Mouse (Mus musculus): Measurements from ENCODE around the gene Prelp. TPM values are rescaled to one million over a fixed set of nuclear protein-coding genes. Genes with fewer than 3 reads are reported as not detected.

Prelp gene
- polyA plus RNA-seq, 1 experiment from 2014 or later = 8.7 TPM

- WGBS = 12% methylated on average over 18 of the region's 18 CpGs
- no peak overlapping the region for H3K4me3 ChIP-seq (replicated peaks; ENCODE audit: low read depth, low read length)
- H3K36me3 ChIP-seq (ENCODE audit: control insufficient read depth, insufficient read depth, low read length) = no peaks in the 10 kb centered on the region
- peak; percentile 78 for DNase-seq
- H3K9ac ChIP-seq (replicated peaks; ENCODE audit: low read length) = no peak overlapping the region
- no peaks in the 10 kb centered on the region for H3K9me3 ChIP-seq (ENCODE audit: control insufficient read depth, low read length)
- peak overlapping the region; percentile 23 for H3K4me2 ChIP-seq (ENCODE audit: low read length)
- H3K4me1 ChIP-seq (ENCODE audit: control insufficient read depth, insufficient read depth, low read length) = 0 out of 2 replicates have a peak, but pooled peaks cover 2% of the 10 kb centered on the region
- ATAC-seq (ENCODE audit: low FRiP score, low TSS enrichment) = 0 out of 2 replicates have a peak, but pooled peaks have one; percentile 31
- H3K27me3 ChIP-seq (ENCODE audit: control insufficient read depth, insufficient read depth, low read length) = no peaks in the 10 kb centered on the region
- H3K27ac ChIP-seq (replicated peaks; ENCODE audit: low read depth, low read length) = no peak overlapping the region
Observed at GRCm38 (mm10) chr1:133961281-133962134, 40.3 kb upstream of the Prelp start.

DNA sequence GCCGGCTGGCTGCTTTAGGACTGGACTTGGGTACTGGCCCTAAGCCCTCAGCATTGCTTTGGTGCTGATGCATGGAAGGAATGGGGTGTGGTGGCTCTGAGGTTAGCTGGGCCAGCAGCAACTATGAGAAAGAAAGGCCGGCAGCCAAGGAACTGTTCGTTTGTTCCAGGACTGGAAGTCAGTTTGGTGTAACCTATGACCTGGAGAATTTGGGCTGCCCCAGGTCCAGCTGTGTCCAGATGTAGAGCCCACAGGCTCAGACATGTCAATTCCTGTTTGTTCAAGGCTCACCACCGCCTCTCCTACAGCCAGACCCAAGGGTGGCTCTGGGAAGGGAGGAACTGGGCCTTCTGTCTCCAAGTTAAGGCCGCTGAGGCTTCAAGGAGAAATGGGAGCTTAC is 38.3 kb upstream of the Prelp start:
- H3K9me3 ChIP-seq (ENCODE audit: control insufficient read depth, low read length) = no peaks in the 10 kb centered on the region
- H3K27ac ChIP-seq (replicated peaks; ENCODE audit: low read depth, low read length) = no peak overlapping the region
- no peak overlapping the region for H3K9ac ChIP-seq (replicated peaks; ENCODE audit: low read length)
- H3K27me3 ChIP-seq (ENCODE audit: control insufficient read depth, insufficient read depth, low read length) = no peaks in the 10 kb centered on the region
- no peak for DNase-seq
- H3K36me3 ChIP-seq (ENCODE audit: control insufficient read depth, insufficient read depth, low read length) = no peaks in the 10 kb centered on the region
- H3K4me2 ChIP-seq (ENCODE audit: low read length) = no peak overlapping the region
- H3K4me1 ChIP-seq (ENCODE audit: control insufficient read depth, insufficient read depth, low read length) = 0 out of 2 replicates have a peak, but pooled peaks cover 2% of the 10 kb centered on the region
- ATAC-seq (ENCODE audit: low FRiP score, low TSS enrichment) = no peak
- no peak overlapping the region for H3K4me3 ChIP-seq (replicated peaks; ENCODE audit: low read depth, low read length)
- WGBS = 89% methylated on average over 5 of the region's 5 CpGs

- Histone ChIP-seq H3K4me2 (ENCODE audit: low read length) (no peak overlapping the region), H3K27ac (replicated peaks; ENCODE audit: low read depth, low read length) (no peak overlapping the region)
- 69% methylated on average over 2 of the region's 2 CpGs for WGBS
Observed at GRCm38 (mm10) chr1:133954009-133954408, 32.8 kb upstream of the Prelp start.

DNA sequence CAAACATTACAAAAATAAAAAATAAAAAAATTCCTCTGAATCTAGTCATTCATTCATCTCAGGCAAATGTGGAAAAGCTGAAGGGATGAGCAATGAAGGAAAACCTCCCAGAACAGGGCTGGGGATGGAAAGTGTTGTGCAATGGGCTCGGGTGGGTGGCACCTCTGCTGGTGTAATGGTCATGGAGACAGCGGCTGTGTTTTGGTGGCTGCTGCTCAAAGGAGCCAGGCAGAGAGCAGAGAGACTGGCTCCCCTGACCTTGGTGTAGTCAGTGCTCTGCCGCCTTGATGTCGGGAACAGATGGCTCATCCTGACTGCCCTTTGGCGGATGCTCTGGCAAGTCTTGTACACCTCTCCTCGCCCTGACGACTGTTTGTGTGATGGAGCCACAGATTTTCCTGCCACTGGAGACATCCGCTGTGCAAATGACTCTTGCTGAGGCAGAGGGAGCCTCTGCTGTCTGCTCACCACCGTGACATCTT is 32.1 kb upstream of the Prelp start:
- peak; percentile 47 for DNase-seq
- Histone ChIP-seq H3K27me3 (ENCODE audit: control insufficient read depth, insufficient read depth, low read length) (no peaks in the 10 kb centered on the region), H3K4me3 (replicated peaks; ENCODE audit: low read depth, low read length) (no peak overlapping the region), H3K9me3 (ENCODE audit: control insufficient read depth, low read length) (no peaks in the 10 kb centered on the region), H3K4me1 (ENCODE audit: control insufficient read depth, insufficient read depth, low read length) (no peaks in the 10 kb centered on the region), H3K4me2 (ENCODE audit: low read length) (no peak overlapping the region), H3K36me3 (ENCODE audit: control insufficient read depth, insufficient read depth, low read length) (no peaks in the 10 kb centered on the region), H3K27ac (replicated peaks; ENCODE audit: low read depth, low read length) (no peak overlapping the region), H3K9ac (replicated peaks; ENCODE audit: low read length) (no peak overlapping the region)
- 57% methylated on average over 9 of the region's 9 CpGs for WGBS
- no peak for ATAC-seq (ENCODE audit: low FRiP score, low TSS enrichment)

More at GRCm38 (mm10) chr1:133954009-133954408, 32.8 kb upstream of the Prelp start:
- Histone ChIP-seq H3K4me3 (replicated peaks; ENCODE audit: low read depth, low read length) (no peak overlapping the region), H3K9me3 (ENCODE audit: control insufficient read depth, low read length) (no peaks in the 10 kb centered on the region), H3K36me3 (ENCODE audit: control insufficient read depth, insufficient read depth, low read length) (no peaks in the 10 kb centered on the region), H3K27me3 (ENCODE audit: control insufficient read depth, insufficient read depth, low read length) (no peaks in the 10 kb centered on the region), H3K9ac (replicated peaks; ENCODE audit: low read length) (no peak overlapping the region), H3K4me1 (ENCODE audit: control insufficient read depth, insufficient read depth, low read length) (no peaks in the 10 kb centered on the region)
- no peak for ATAC-seq (ENCODE audit: low FRiP score, low TSS enrichment)
- no peak for DNase-seq

DNA sequence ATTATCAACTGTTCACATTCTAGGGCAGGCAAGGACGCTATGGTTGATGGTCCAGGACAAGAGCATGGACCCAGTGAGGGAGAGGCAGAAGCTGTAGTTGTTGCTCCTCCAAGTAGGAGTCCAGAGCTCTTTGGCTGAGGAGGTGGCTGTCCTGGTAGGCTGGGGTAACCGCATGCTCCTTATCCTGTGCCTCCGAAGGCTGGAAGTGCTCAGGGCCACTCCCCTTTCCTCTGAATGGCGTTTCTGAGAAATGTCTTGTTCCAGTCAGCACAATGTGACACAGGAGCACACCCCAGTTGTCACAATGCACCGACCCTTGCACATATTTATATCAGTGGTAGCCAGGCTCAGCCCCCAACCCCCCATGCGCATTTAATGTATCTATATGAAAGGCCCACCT is 30.4 kb upstream of the Prelp start:
- no peak overlapping the region for H3K27ac ChIP-seq (replicated peaks; ENCODE audit: low read depth, low read length)
- H3K9me3 ChIP-seq (ENCODE audit: control insufficient read depth, low read length) = no peaks in the 10 kb centered on the region
- ATAC-seq (ENCODE audit: low FRiP score, low TSS enrichment) (no peak), DNase-seq (no peak)
- H3K36me3 ChIP-seq (ENCODE audit: control insufficient read depth, insufficient read depth, low read length) = no peaks in the 10 kb centered on the region
- no peak overlapping the region for H3K9ac ChIP-seq (replicated peaks; ENCODE audit: low read length)
- 67% methylated on average over 6 of the region's 6 CpGs for WGBS
- H3K4me2 ChIP-seq (ENCODE audit: low read length) = no peak overlapping the region
- H3K27me3 ChIP-seq (ENCODE audit: control insufficient read depth, insufficient read depth, low read length) = no peaks in the 10 kb centered on the region
- H3K4me1 ChIP-seq (ENCODE audit: control insufficient read depth, insufficient read depth, low read length) = no peaks in the 10 kb centered on the region
- no peak overlapping the region for H3K4me3 ChIP-seq (replicated peaks; ENCODE audit: low read depth, low read length)

GRCm38 (mm10) chr1:133950061-133950782 is 29.0 kb upstream of the Prelp start:
- ATAC-seq (ENCODE audit: low FRiP score, low TSS enrichment) = no peak
- Histone ChIP-seq H3K9me3 (ENCODE audit: control insufficient read depth, low read length) (no peaks in the 10 kb centered on the region), H3K27ac (replicated peaks; ENCODE audit: low read depth, low read length) (no peak overlapping the region), H3K4me2 (ENCODE audit: low read length) (no peak overlapping the region), H3K9ac (replicated peaks; ENCODE audit: low read length) (no peak overlapping the region), H3K27me3 (ENCODE audit: control insufficient read depth, insufficient read depth, low read length) (no peaks in the 10 kb centered on the region), H3K4me1 (ENCODE audit: control insufficient read depth, insufficient read depth, low read length) (no peaks in the 10 kb centered on the region), H3K4me3 (replicated peaks; ENCODE audit: low read depth, low read length) (no peak overlapping the region), H3K36me3 (ENCODE audit: control insufficient read depth, insufficient read depth, low read length) (no peaks in the 10 kb centered on the region)
- WGBS = 86% methylated on average over 7 of the region's 7 CpGs
- no peak for DNase-seq

- WGBS = 89% methylated on average over 3 of the region's 3 CpGs
- DNase-seq = no peak
- no peak overlapping the region for H3K9ac ChIP-seq (replicated peaks; ENCODE audit: low read length)
Observed at GRCm38 (mm10) chr1:133945106-133945505, 23.9 kb upstream of the Prelp start.

GRCm38 (mm10) chr1:133941904-133942303 is 20.7 kb upstream of the Prelp start:
- Histone ChIP-seq H3K9me3 (ENCODE audit: control insufficient read depth, low read length) (no peaks in the 10 kb centered on the region), H3K4me2 (ENCODE audit: low read length) (no peak overlapping the region), H3K9ac (replicated peaks; ENCODE audit: low read length) (no peak overlapping the region), H3K4me3 (replicated peaks; ENCODE audit: low read depth, low read length) (no peak overlapping the region), H3K36me3 (ENCODE audit: control insufficient read depth, insufficient read depth, low read length) (no peaks in the 10 kb centered on the region), H3K4me1 (ENCODE audit: control insufficient read depth, insufficient read depth, low read length) (no peaks in the 10 kb centered on the region), H3K27me3 (ENCODE audit: control insufficient read depth, insufficient read depth, low read length) (no peaks in the 10 kb centered on the region), H3K27ac (replicated peaks; ENCODE audit: low read depth, low read length) (no peak overlapping the region)
- no peak for ATAC-seq (ENCODE audit: low FRiP score, low TSS enrichment)
- WGBS = 79% methylated on average over 3 of the region's 3 CpGs
- DNase-seq = no peak

More at GRCm38 (mm10) chr1:133945106-133945505, 23.9 kb upstream of the Prelp start:
- Histone ChIP-seq H3K27me3 (ENCODE audit: control insufficient read depth, insufficient read depth, low read length) (no peaks in the 10 kb centered on the region), H3K4me2 (ENCODE audit: low read length) (no peak overlapping the region), H3K4me1 (ENCODE audit: control insufficient read depth, insufficient read depth, low read length) (no peaks in the 10 kb centered on the region), H3K36me3 (ENCODE audit: control insufficient read depth, insufficient read depth, low read length) (no peaks in the 10 kb centered on the region), H3K9me3 (ENCODE audit: control insufficient read depth, low read length) (no peaks in the 10 kb centered on the region), H3K27ac (replicated peaks; ENCODE audit: low read depth, low read length) (no peak overlapping the region), H3K4me3 (replicated peaks; ENCODE audit: low read depth, low read length) (no peak overlapping the region)
- ATAC-seq (ENCODE audit: low FRiP score, low TSS enrichment) = no peak
